Mouse (Mus musculus) lung, embryonic 14.5 days (tissue): ENCODE results near the gene Lrrk1. TPM values are rescaled to one million over a fixed set of nuclear protein-coding genes. Genes with fewer than 3 reads are reported as not detected.
A peak's percentile ranks its signal among the peaks of the same experiment; 100 is the strongest.

Experiments
- ATAC-seq: fragments of 200-750 bp; cut with Nextera tagmentation; 2 replicates; pipeline ENCODE4 v1.8.0; 2017; ENCODE audit warnings: mild to moderate bottlenecking, moderate TSS enrichment, moderate library complexity; ENCODE audit not compliant: insufficient read depth
- DNase-seq: peaks from one replicate; pipeline ENCODE4 v3.0.0-alpha.2; 2015
- H3K27ac ChIP-seq: fragments of 300-500 bp; sonication (generic); 2 replicates; pipeline ENCODE4 v1.5.1; 2014; ENCODE audit warnings: low read depth, mild to moderate bottlenecking, moderate library complexity
- H3K27me3 ChIP-seq: fragments of 300-500 bp; sonication (generic); 2 replicates; pipeline ENCODE4 v1.6.1; 2014; ENCODE audit warnings: low read length, control low read depth; ENCODE audit not compliant: insufficient read depth
- H3K36me3 ChIP-seq: fragments of 300-500 bp; sonication (generic); 2 replicates; pipeline ENCODE4 v1.6.1; 2014; ENCODE audit warnings: control low read depth; ENCODE audit not compliant: insufficient read depth
- H3K4me1 ChIP-seq: fragments of 300-500 bp; sonication (generic); 2 replicates; pipeline ENCODE4 v1.6.1; 2014; ENCODE audit warnings: antibody characterized with exemption, control low read depth; ENCODE audit not compliant: insufficient read depth
- H3K4me2 ChIP-seq: fragments of 300-500 bp; sonication (generic); 2 replicates; pipeline ENCODE4 v1.6.1; 2014; ENCODE audit warnings: mild to moderate bottlenecking
- H3K4me3 ChIP-seq: fragments of 300-500 bp; sonication (generic); 2 replicates; pipeline ENCODE4 v1.5.1; 2014; ENCODE audit warnings: low read depth, low read length
- H3K9ac ChIP-seq: fragments of 300-500 bp; sonication (generic); 2 replicates; pipeline ENCODE4 v1.6.1; 2014
- H3K9me3 ChIP-seq: fragments of 300-500 bp; sonication (generic); 2 replicates; pipeline ENCODE4 v1.6.1; 2016; ENCODE audit warnings: low read depth, low read length, control low read depth
- CTCF ChIP-seq: IDR thresholded peaks from 2 replicates; pipeline ENCODE4 v1.5.1; 2016; ENCODE audit warnings: antibody characterized with exemption, low read depth
- WGBS: fragments of 180-500 bp; shearing (Covaris S2); extraction: QIAGEN DNeasy Blood & Tissue Kit; methylation state at CpG from one replicate; pipeline ENCODE4 v1.1.7; 2014; 5-methylcytosine and 5-hydroxymethylcytosine counted together
- polyA plus RNA-seq: library from polyadenylated mRNA; unstranded; fragments of >200 nt; fragmentation: Nextera tagmentation; extraction: Ambion mirVana; gene quantifications from 2 replicates; pipeline ENCODE4 v1.2.1, GENCODE M21; 2014

Gene Lrrk1
- polyA plus RNA-seq, 1 experiment from 2014 or later: 25.8 TPM

DNA sequence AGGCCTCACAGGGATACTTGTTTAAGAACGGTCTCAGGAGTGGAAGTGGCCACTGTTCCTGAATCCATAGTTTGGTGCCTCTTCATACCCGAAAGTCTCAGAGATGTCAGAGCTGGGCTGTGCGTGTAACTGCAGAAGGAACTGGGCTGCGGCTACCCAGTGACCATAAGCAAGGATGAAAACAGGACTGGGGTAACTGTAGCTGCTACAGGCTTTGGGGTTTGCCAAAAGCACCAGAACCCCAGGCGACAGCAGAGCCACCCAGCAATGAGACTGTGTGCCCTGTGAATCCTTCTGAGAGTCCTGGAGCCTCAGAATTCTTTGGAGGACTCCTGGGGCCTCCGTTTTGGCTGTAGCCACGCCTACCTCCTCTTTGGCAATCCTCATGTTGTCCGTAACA lies 13.5 kb upstream of the Lrrk1 start:
- Histone ChIP-seq H3K4me1 (peaks cover 10% of the 10 kb centered on the region; the same call in 1 of the 2 replicates), H3K4me3 (no peak overlapping the region), H3K9me3 (no peaks in the 10 kb centered on the region), H3K4me2 (no peak overlapping the region), H3K9ac (no peak overlapping the region), H3K27me3 (no peaks in the 10 kb centered on the region), H3K27ac (no peak overlapping the region), H3K36me3 (no peaks in the 10 kb centered on the region)
- 55% methylated on average over 8 of the region's 8 CpGs for WGBS
- no peak for TF ChIP-seq CTCF
- ATAC-seq (no peak), DNase-seq (no peak)

DNA sequence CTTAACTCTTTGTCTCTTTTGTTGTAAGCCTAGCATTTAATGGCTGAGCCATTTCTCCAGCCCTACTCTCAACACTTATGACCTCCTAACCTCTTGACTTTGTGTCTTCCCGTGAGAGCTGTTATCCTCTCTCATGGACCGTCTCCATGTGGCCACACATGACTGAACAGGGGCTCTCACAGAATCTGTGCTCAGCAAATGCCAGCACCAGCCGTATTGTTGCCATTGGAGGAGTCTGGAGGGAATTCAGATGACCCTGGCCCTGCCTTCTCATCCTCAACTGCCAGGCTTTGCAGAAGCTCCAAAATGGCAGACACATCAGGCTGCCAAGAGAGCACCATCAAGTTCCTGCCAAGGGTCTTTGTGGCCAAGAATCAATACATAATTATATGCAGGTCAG lies 9.1 kb upstream of the Lrrk1 start:
- H3K4me2 ChIP-seq: no peak overlapping the region
- TF ChIP-seq CTCF: no peak
- DNase-seq (no peak), ATAC-seq (no peak)
- H3K27ac ChIP-seq: no peak overlapping the region
- H3K4me1 ChIP-seq: no peaks in the 10 kb centered on the region
- H3K9me3 ChIP-seq: no peaks in the 10 kb centered on the region
- no peaks in the 10 kb centered on the region for H3K27me3 ChIP-seq
- H3K4me3 ChIP-seq: no peak overlapping the region
- H3K9ac ChIP-seq: no peak overlapping the region
- 73% methylated on average over 3 of the region's 3 CpGs for WGBS
- H3K36me3 ChIP-seq: no peaks in the 10 kb centered on the region

DNA sequence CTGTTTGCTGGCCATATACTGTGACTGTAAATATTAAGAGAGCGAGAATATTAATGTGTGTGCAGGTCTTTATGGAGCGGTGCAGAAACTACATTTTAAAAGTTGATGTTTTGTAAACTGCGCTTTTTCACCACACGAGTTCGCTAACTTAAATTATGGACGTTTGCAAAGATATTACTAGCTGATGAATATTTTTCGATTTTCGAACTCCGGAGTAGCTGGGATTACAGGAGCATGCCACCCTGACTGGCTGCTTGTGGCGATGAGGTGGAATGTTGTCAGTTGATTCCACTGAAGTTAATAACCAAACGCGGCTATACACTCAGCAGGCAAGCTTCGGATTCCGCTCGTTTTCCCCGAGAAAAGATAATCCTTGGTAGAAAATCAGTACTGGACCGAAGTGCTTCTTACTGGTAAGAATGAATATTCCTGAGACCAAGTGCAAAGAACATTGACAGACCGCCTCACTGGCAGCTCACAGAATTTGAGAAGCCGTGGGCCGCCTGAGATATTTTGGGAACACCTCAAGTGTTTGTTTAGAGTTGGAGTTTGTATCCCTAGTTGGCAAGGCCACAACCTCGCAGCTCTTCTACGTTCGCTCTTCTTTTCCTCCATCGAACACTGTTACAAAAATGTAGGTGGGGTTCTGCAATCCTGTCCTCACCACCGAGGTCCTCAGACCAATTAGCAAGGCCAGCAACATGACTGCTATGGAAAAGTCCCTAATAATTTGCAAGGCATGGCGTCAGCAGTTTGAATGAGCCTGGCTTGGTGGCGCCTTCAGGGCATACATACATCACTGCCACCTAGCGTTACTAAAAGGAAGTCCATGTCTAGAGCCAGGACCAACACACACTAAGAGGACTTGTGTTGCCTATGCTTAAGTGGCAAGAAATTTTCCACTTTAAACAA lies 727 bp upstream of the Lrrk1 start:
- no peaks in the 10 kb centered on the region for H3K36me3 ChIP-seq
- peak overlapping the region; percentile 77 for H3K27ac ChIP-seq
- peak overlapping the region; percentile 97 for H3K4me2 ChIP-seq
- H3K9me3 ChIP-seq: no peaks in the 10 kb centered on the region
- no peaks in the 10 kb centered on the region for H3K27me3 ChIP-seq
- ATAC-seq: peak; percentile 76
- peak; percentile 96 for TF ChIP-seq CTCF
- peak overlapping the region; percentile 93 for H3K9ac ChIP-seq
- peak overlapping the region; percentile 72 for H3K4me3 ChIP-seq
- WGBS: 9% methylated on average over 28 of the region's 28 CpGs
- peaks cover 6% of the 10 kb centered on the region; the same call in 1 of the 2 replicates for H3K4me1 ChIP-seq
- peak; percentile 95 for DNase-seq

DNA sequence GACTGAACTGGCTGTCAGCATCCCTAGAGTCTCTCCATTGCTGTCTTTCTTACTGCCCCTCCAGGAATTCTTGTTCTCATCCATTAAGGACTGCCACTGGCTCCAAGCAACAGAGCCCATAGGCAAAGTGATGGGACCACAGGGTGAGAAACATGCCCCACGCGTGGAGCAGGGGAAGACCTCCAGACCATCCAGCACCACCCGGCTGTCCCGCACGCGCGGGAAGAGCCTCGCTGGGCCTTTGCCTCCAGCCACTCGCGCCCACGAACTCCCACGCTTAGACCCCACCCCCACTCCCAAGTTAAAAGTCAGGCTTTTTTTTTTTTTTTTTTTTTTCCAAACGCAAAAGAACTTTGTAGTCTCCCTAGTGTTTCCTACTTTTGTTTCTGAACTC lies 734 bp downstream of the Lrrk1 start:
- no peaks in the 10 kb centered on the region for H3K27me3 ChIP-seq
- H3K36me3 ChIP-seq: no peaks in the 10 kb centered on the region
- H3K27ac ChIP-seq: peak overlapping the region; percentile 77
- WGBS: 0% methylated on average over 13 of the region's 13 CpGs
- ATAC-seq (peak; percentile 47; the same call in 1 of the 2 replicates), DNase-seq (peak; percentile 51)
- H3K9ac ChIP-seq: peak overlapping the region; percentile 93
- H3K4me3 ChIP-seq: peak overlapping the region; percentile 72
- peak overlapping the region; percentile 97 for H3K4me2 ChIP-seq
- TF ChIP-seq CTCF: no peak
- H3K4me1 ChIP-seq: peaks cover 13% of the 10 kb centered on the region; the same call in 1 of the 2 replicates
- H3K9me3 ChIP-seq: no peaks in the 10 kb centered on the region

DNA sequence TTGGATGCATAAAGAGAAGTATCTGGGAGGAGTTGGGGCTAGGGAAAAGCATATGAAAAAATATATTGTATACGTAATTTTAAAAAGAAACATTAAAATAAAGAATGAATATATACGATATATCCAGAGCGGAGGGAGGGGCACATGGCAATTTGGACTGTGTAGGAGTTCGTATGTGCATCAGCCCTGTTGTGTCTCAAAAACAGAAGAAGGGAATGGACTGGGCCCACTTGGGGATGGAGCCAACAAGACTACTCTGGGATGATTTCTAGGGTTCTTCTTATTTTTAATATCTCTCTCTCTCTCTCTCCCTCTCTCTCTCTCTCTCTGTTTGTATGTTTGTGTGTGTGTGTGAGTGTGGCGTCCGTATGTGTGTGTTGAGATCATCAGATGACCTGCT lies 1.7 kb downstream of the Lrrk1 start:
- H3K36me3 ChIP-seq: no peaks in the 10 kb centered on the region
- H3K9ac ChIP-seq: no peak overlapping the region
- H3K27me3 ChIP-seq: no peaks in the 10 kb centered on the region
- H3K4me3 ChIP-seq: no peak overlapping the region
- H3K4me1 ChIP-seq: peaks cover 13% of the 10 kb centered on the region; the same call in 1 of the 2 replicates
- WGBS: 90% methylated on average over 6 of the region's 6 CpGs
- DNase-seq: no peak
- H3K4me2 ChIP-seq: 0 out of 2 replicates have a peak overlapping the region, but pooled peaks have one; percentile 97
- H3K27ac ChIP-seq: no peak overlapping the region
- no peaks in the 10 kb centered on the region for H3K9me3 ChIP-seq
- ATAC-seq: no peak
- no peak for TF ChIP-seq CTCF

DNA sequence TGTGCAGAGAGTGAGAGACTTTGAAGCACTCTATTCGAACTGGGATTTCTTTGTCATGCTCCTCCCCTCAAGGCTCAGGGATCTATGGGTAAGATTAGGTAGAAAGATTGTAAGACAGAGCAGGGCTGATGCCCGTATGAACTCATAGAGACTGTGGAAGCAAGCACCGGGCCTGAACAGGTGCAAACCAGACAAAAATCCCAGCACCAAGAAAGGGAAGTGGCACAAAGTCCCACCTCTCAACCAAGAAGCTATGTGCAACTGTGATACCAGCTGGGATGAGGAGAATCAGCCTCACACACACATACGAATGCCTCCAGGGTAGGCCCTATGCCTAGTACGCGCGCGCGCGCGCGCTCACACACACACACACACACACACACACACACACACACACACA lies 2.3 kb downstream of the Lrrk1 start:
- WGBS: 94% methylated on average over 12 of the region's 12 CpGs
- Histone ChIP-seq H3K4me2 (no peak overlapping the region), H3K9ac (no peak overlapping the region), H3K36me3 (peaks cover 3% of the 10 kb centered on the region; the same call in 1 of the 2 replicates), H3K27me3 (no peaks in the 10 kb centered on the region), H3K4me1 (peaks cover 13% of the 10 kb centered on the region; the same call in 1 of the 2 replicates), H3K4me3 (no peak overlapping the region), H3K27ac (no peak overlapping the region), H3K9me3 (no peaks in the 10 kb centered on the region)
- DNase-seq (no peak), ATAC-seq (no peak)
- TF ChIP-seq CTCF: no peak

DNA sequence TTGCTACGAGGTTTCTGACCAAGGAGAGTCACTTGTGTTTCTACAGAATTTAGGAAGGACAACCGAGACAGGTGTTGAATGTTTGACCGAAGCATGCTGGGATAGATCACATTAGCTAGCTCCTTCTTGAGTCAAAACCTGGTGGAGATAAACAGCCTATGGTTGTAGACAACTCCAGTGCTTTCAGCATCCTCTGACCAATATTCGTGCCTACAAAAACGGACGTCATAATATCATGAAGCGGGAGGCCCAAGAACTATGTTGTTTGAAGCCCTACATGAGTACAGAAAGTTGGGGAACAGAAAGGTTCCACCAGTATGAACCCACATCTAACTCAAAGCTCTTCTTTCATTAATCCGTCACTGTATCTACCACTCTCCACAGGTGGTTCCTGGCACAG lies 3.3 kb downstream of the Lrrk1 start:
- Histone ChIP-seq H3K4me3 (no peak overlapping the region), H3K9ac (no peak overlapping the region), H3K4me1 (peaks cover 13% of the 10 kb centered on the region; the same call in 1 of the 2 replicates), H3K4me2 (no peak overlapping the region), H3K27me3 (no peaks in the 10 kb centered on the region), H3K27ac (0 out of 2 replicates have a peak overlapping the region, but pooled peaks have one; percentile 58), H3K9me3 (no peaks in the 10 kb centered on the region), H3K36me3 (peaks cover 11% of the 10 kb centered on the region; the same call in 1 of the 2 replicates)
- TF ChIP-seq CTCF: no peak
- DNase-seq (no peak), ATAC-seq (no peak)
- 86% methylated on average over 8 of the region's 8 CpGs for WGBS
